Mouse (Mus musculus): ENCODE results near the gene Ttc28. TPM values are rescaled to one million over a fixed set of nuclear protein-coding genes. Genes with fewer than 3 reads are reported as not detected.

Gene Ttc28
- polyA plus RNA-seq, 1 experiment from 2014 or later = 14.5 TPM

- Histone ChIP-seq H3K27ac (ENCODE audit: low read depth, low read length) (no peak overlapping the region), H3K9ac (ENCODE audit: low read depth, low read length) (no peak overlapping the region), H3K27me3 (replicated peaks; ENCODE audit: control insufficient read depth, insufficient read depth, low read length) (no peaks in the 10 kb centered on the region), H3K4me3 (ENCODE audit: low read length) (no peak overlapping the region), H3K9me3 (ENCODE audit: control insufficient read depth, low read length) (no peaks in the 10 kb centered on the region), H3K4me1 (ENCODE audit: control insufficient read depth, insufficient read depth, low read depth, low read length) (no peaks in the 10 kb centered on the region), H3K36me3 (ENCODE audit: control insufficient read depth, insufficient read depth, low read length) (no peaks in the 10 kb centered on the region), H3K4me2 (ENCODE audit: low read length) (no peak overlapping the region)
- WGBS = 88% methylated on average over 3 of the region's 3 CpGs
- no peak for ATAC-seq
Observed at GRCm38 (mm10) chr5:111304730-111305129, 425.1 kb downstream of the Ttc28 start.

- H3K36me3 ChIP-seq (ENCODE audit: control insufficient read depth, insufficient read depth, low read length) = no peaks in the 10 kb centered on the region
- no peak overlapping the region for H3K9ac ChIP-seq (ENCODE audit: low read depth, low read length)
- no peaks in the 10 kb centered on the region for H3K4me1 ChIP-seq (ENCODE audit: control insufficient read depth, insufficient read depth, low read depth, low read length)
- H3K4me3 ChIP-seq (ENCODE audit: low read length) = no peak overlapping the region
- no peaks in the 10 kb centered on the region for H3K9me3 ChIP-seq (ENCODE audit: control insufficient read depth, low read length)
- H3K4me2 ChIP-seq (ENCODE audit: low read length) = no peak overlapping the region
- ATAC-seq = no peak
- no peak overlapping the region for H3K27ac ChIP-seq (ENCODE audit: low read depth, low read length)
- H3K27me3 ChIP-seq (replicated peaks; ENCODE audit: control insufficient read depth, insufficient read depth, low read length) = no peaks in the 10 kb centered on the region
- 72% methylated on average over 6 of the region's 6 CpGs for WGBS
Observed at GRCm38 (mm10) chr5:111310185-111310584, 430.6 kb downstream of the Ttc28 start.

GRCm38 (mm10) chr5:111313833-111314232 is 434.2 kb downstream of the Ttc28 start:
- 88% methylated on average over 9 of the region's 9 CpGs for WGBS
- H3K4me2 ChIP-seq (ENCODE audit: low read length) = no peak overlapping the region

GRCm38 (mm10) chr5:111315061-111315460 is 435.5 kb downstream of the Ttc28 start:
- WGBS = 90% methylated on average over 6 of the region's 6 CpGs
- no peaks in the 10 kb centered on the region for H3K27me3 ChIP-seq (replicated peaks; ENCODE audit: control insufficient read depth, insufficient read depth, low read length)
- H3K36me3 ChIP-seq (ENCODE audit: control insufficient read depth, insufficient read depth, low read length) = no peaks in the 10 kb centered on the region
- H3K9ac ChIP-seq (ENCODE audit: low read depth, low read length) = no peak overlapping the region
- no peak overlapping the region for H3K4me2 ChIP-seq (ENCODE audit: low read length)
- no peaks in the 10 kb centered on the region for H3K4me1 ChIP-seq (ENCODE audit: control insufficient read depth, insufficient read depth, low read depth, low read length)
- no peak overlapping the region for H3K27ac ChIP-seq (ENCODE audit: low read depth, low read length)
- H3K4me3 ChIP-seq (ENCODE audit: low read length) = no peak overlapping the region
- H3K9me3 ChIP-seq (ENCODE audit: control insufficient read depth, low read length) = no peaks in the 10 kb centered on the region
- no peak for ATAC-seq

More at GRCm38 (mm10) chr5:111313833-111314232, 434.2 kb downstream of the Ttc28 start:
- Histone ChIP-seq H3K9me3 (ENCODE audit: control insufficient read depth, low read length) (no peaks in the 10 kb centered on the region), H3K4me3 (ENCODE audit: low read length) (no peak overlapping the region), H3K27me3 (replicated peaks; ENCODE audit: control insufficient read depth, insufficient read depth, low read length) (no peaks in the 10 kb centered on the region), H3K36me3 (ENCODE audit: control insufficient read depth, insufficient read depth, low read length) (no peaks in the 10 kb centered on the region), H3K4me1 (ENCODE audit: control insufficient read depth, insufficient read depth, low read depth, low read length) (no peaks in the 10 kb centered on the region), H3K9ac (ENCODE audit: low read depth, low read length) (no peak overlapping the region), H3K27ac (ENCODE audit: low read depth, low read length) (no peak overlapping the region)
- no peak for ATAC-seq

GRCm38 (mm10) chr5:111317526-111317925 is 437.9 kb downstream of the Ttc28 start:
- no peaks in the 10 kb centered on the region for H3K9me3 ChIP-seq (ENCODE audit: control insufficient read depth, low read length)
- H3K36me3 ChIP-seq (ENCODE audit: control insufficient read depth, insufficient read depth, low read length) = no peaks in the 10 kb centered on the region
- H3K4me1 ChIP-seq (ENCODE audit: control insufficient read depth, insufficient read depth, low read depth, low read length) = no peaks in the 10 kb centered on the region
- no peak for ATAC-seq
- 76% methylated on average over 3 of the region's 3 CpGs for WGBS
- no peak overlapping the region for H3K27ac ChIP-seq (ENCODE audit: low read depth, low read length)
- no peak overlapping the region for H3K4me3 ChIP-seq (ENCODE audit: low read length)
- H3K27me3 ChIP-seq (replicated peaks; ENCODE audit: control insufficient read depth, insufficient read depth, low read length) = no peaks in the 10 kb centered on the region
- H3K4me2 ChIP-seq (ENCODE audit: low read length) = no peak overlapping the region
- no peak overlapping the region for H3K9ac ChIP-seq (ENCODE audit: low read depth, low read length)

GRCm38 (mm10) chr5:111318946-111319345 is 439.3 kb downstream of the Ttc28 start:
- Histone ChIP-seq H3K27ac (ENCODE audit: low read depth, low read length) (no peak overlapping the region), H3K9ac (ENCODE audit: low read depth, low read length) (no peak overlapping the region), H3K4me2 (ENCODE audit: low read length) (no peak overlapping the region), H3K27me3 (replicated peaks; ENCODE audit: control insufficient read depth, insufficient read depth, low read length) (no peaks in the 10 kb centered on the region), H3K4me1 (ENCODE audit: control insufficient read depth, insufficient read depth, low read depth, low read length) (no peaks in the 10 kb centered on the region), H3K36me3 (ENCODE audit: control insufficient read depth, insufficient read depth, low read length) (no peaks in the 10 kb centered on the region), H3K4me3 (ENCODE audit: low read length) (no peak overlapping the region), H3K9me3 (ENCODE audit: control insufficient read depth, low read length) (no peaks in the 10 kb centered on the region)
- 54% methylated on average over 1 of the region's 1 CpGs for WGBS
- ATAC-seq = no peak

GRCm38 (mm10) chr5:111325813-111326212 is 446.2 kb downstream of the Ttc28 start:
- Histone ChIP-seq H3K4me1 (ENCODE audit: control insufficient read depth, insufficient read depth, low read depth, low read length) (0 out of 2 replicates have a peak, but pooled peaks cover 3% of the 10 kb centered on the region), H3K36me3 (ENCODE audit: control insufficient read depth, insufficient read depth, low read length) (no peaks in the 10 kb centered on the region), H3K4me2 (ENCODE audit: low read length) (no peak overlapping the region), H3K27me3 (replicated peaks; ENCODE audit: control insufficient read depth, insufficient read depth, low read length) (no peaks in the 10 kb centered on the region), H3K9me3 (ENCODE audit: control insufficient read depth, low read length) (0 out of 2 replicates have a peak, but pooled peaks cover 2% of the 10 kb centered on the region), H3K27ac (ENCODE audit: low read depth, low read length) (no peak overlapping the region), H3K9ac (ENCODE audit: low read depth, low read length) (no peak overlapping the region), H3K4me3 (ENCODE audit: low read length) (no peak overlapping the region)
- 11% methylated on average over 1 of the region's 1 CpGs for WGBS
- ATAC-seq = no peak

- no peak overlapping the region for H3K9ac ChIP-seq (ENCODE audit: low read depth, low read length)
- no peak overlapping the region for H3K4me2 ChIP-seq (ENCODE audit: low read length)
- 85% methylated on average over 7 of the region's 7 CpGs for WGBS
- no peak overlapping the region for H3K27ac ChIP-seq (ENCODE audit: low read depth, low read length)
- no peaks in the 10 kb centered on the region for H3K36me3 ChIP-seq (ENCODE audit: control insufficient read depth, insufficient read depth, low read length)
- 0 out of 2 replicates have a peak, but pooled peaks cover 2% of the 10 kb centered on the region for H3K9me3 ChIP-seq (ENCODE audit: control insufficient read depth, low read length)
- H3K4me1 ChIP-seq (ENCODE audit: control insufficient read depth, insufficient read depth, low read depth, low read length) = peaks cover 11% of the 10 kb centered on the region
- H3K27me3 ChIP-seq (replicated peaks; ENCODE audit: control insufficient read depth, insufficient read depth, low read length) = no peaks in the 10 kb centered on the region
- no peak for ATAC-seq
- H3K4me3 ChIP-seq (ENCODE audit: low read length) = no peak overlapping the region
Observed at GRCm38 (mm10) chr5:111327420-111327819, 447.8 kb downstream of the Ttc28 start.

GRCm38 (mm10) chr5:111329782-111330416 is 450.3 kb downstream of the Ttc28 start:
- peak overlapping the region; percentile 87 for H3K27ac ChIP-seq (ENCODE audit: low read depth, low read length)
- no peaks in the 10 kb centered on the region for H3K27me3 ChIP-seq (replicated peaks; ENCODE audit: control insufficient read depth, insufficient read depth, low read length)
- WGBS = 26% methylated on average over 10 of the region's 10 CpGs
- H3K4me1 ChIP-seq (ENCODE audit: control insufficient read depth, insufficient read depth, low read depth, low read length) = peaks cover 11% of the 10 kb centered on the region
- H3K9me3 ChIP-seq (ENCODE audit: control insufficient read depth, low read length) = 0 out of 2 replicates have a peak, but pooled peaks cover 2% of the 10 kb centered on the region
- peak overlapping the region; percentile 85 for H3K4me3 ChIP-seq (ENCODE audit: low read length)
- H3K36me3 ChIP-seq (ENCODE audit: control insufficient read depth, insufficient read depth, low read length) = no peaks in the 10 kb centered on the region
- ATAC-seq = peak; percentile 38
- peak overlapping the region; percentile 75 for H3K4me2 ChIP-seq (ENCODE audit: low read length)
- peak overlapping the region; percentile 81 for H3K9ac ChIP-seq (ENCODE audit: low read depth, low read length)
